Mouse (Mus musculus) hindbrain, embryonic 15.5 days (tissue): ENCODE data around the gene Tpbgl. TPM values are rescaled to one million over a fixed set of nuclear protein-coding genes. Genes with fewer than 3 reads are reported as not detected.

Experiments used
- ATAC-seq: fragments of 200-750 bp; cut with Nextera tagmentation; 2 replicates; pipeline ENCODE4 v1.8.0; 2017; ENCODE audit warnings: low read depth, moderate number of reproducible peaks, moderate TSS enrichment; ENCODE audit not compliant: low FRiP score
- H3K27ac ChIP-seq: fragments of 300-500 bp; sonication (generic); replicated peaks from 2 replicates; pipeline ENCODE4 v1.5.1; 2015; ENCODE audit warnings: mild to moderate bottlenecking, inconsistent platforms
- H3K27me3 ChIP-seq: fragments of 300-500 bp; sonication (generic); 2 replicates; pipeline ENCODE4 v1.6.1; 2015; ENCODE audit warnings: control low read depth, inconsistent platforms
- H3K36me3 ChIP-seq: fragments of 300-500 bp; sonication (generic); 2 replicates; pipeline ENCODE4 v1.6.1; 2015; ENCODE audit warnings: control low read depth, inconsistent platforms
- H3K4me1 ChIP-seq: fragments of 300-500 bp; sonication (generic); replicated peaks from 2 replicates; pipeline ENCODE4 v1.6.1; 2015; ENCODE audit warnings: control low read depth, inconsistent platforms
- H3K4me2 ChIP-seq: fragments of 300-500 bp; sonication (generic); 2 replicates; pipeline ENCODE4 v1.6.1; 2015; ENCODE audit warnings: moderate library complexity, mild to moderate bottlenecking, inconsistent platforms
- H3K4me3 ChIP-seq: fragments of 300-500 bp; sonication (generic); 2 replicates; pipeline ENCODE4 v1.5.1; 2015; ENCODE audit warnings: mild to moderate bottlenecking, inconsistent platforms
- H3K9ac ChIP-seq: fragments of 300-500 bp; sonication (generic); 2 replicates; pipeline ENCODE4 v1.6.1; 2015; ENCODE audit warnings: inconsistent platforms
- H3K9me3 ChIP-seq: fragments of 300-500 bp; sonication (generic); 2 replicates; pipeline ENCODE4 v1.6.1; 2016; ENCODE audit warnings: control low read depth, inconsistent platforms
- WGBS: fragments of 180-500 bp; shearing (Covaris S2); methylation state at CpG from one replicate; pipeline ENCODE4 v1.1.7; 2015; 5-methylcytosine and 5-hydroxymethylcytosine counted together
- polyA plus RNA-seq: library from polyadenylated mRNA; unstranded; fragments of >200 nt; fragmentation: Nextera tagmentation; extraction: Ambion mirVana; gene quantifications from 2 replicates; pipeline ENCODE4 v1.2.1, GENCODE M21; 2015

Gene Tpbgl
- polyA plus RNA-seq, 1 experiment from 2014 or later = 2.4 TPM

DNA sequence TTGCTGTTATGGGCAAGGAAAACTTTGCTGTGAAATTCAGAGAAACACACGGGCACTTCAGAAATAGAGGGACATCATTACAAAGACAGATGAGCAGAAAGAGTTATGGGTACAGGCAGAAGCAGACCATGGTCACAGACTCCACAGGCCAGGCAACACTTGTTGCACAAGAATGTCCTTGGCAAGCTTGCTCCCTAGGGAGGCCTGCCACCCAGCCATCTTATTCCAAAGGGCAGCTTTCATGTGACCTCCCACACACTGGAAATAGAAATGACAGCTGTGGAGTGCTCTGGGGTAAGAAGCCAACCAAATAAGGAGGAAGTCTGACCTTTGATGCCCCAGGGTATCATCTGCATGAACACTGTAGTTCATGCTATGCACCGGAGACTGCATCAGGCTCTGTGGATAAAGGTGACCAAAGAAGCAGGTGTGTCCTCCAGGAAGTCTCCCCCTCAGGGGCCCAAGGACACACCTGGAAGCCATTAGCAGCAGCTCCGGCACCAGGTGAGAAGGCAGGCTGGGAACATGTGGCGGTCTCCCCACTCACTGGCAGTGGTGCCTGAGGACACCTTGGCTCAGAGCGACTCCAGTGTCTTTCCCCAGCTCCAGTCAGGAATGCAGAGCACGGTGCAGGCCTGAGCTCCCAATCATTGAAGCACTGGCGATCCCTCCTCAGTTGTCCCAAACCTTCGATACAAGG, 7.2 kb upstream of the Tpbgl start:
- Histone ChIP-seq H3K36me3 (no peaks in the 10 kb centered on the region), H3K4me3 (no peak overlapping the region), H3K4me1 (no peaks in the 10 kb centered on the region), H3K27me3 (no peaks in the 10 kb centered on the region), H3K27ac (no peak overlapping the region), H3K9me3 (no peaks in the 10 kb centered on the region), H3K9ac (no peak overlapping the region), H3K4me2 (no peak overlapping the region)
- ATAC-seq = no peak
- 79% methylated on average over 8 of the region's 8 CpGs for WGBS

DNA sequence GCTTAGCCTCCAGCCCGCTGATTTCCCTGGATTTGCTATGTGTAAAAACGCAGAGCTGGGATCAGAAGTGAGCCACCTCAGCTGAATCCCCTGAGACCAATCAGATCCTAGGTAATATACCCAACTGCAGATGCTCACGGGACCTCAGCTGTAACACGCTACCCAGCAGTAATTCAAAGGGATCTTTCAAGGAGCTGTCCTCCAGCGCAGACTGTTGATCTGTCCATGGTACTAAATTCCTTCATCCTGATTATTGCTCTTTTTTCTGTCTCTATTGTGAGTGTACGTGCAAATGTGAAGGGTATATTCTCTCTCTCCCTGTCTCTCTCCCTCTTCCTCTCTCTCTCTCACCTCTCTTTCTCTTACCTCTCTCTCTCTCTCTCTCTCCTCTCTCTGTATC, 5.4 kb upstream of the Tpbgl start:
- peaks cover 3% of the 10 kb centered on the region for H3K4me1 ChIP-seq
- no peaks in the 10 kb centered on the region for H3K36me3 ChIP-seq
- no peaks in the 10 kb centered on the region for H3K9me3 ChIP-seq
- no peak overlapping the region for H3K4me3 ChIP-seq
- H3K4me2 ChIP-seq = no peak overlapping the region
- 24% methylated on average over 6 of the region's 6 CpGs for WGBS
- peaks cover 13% of the 10 kb centered on the region for H3K27me3 ChIP-seq
- ATAC-seq = no peak
- no peak overlapping the region for H3K9ac ChIP-seq
- H3K27ac ChIP-seq = no peak overlapping the region

DNA sequence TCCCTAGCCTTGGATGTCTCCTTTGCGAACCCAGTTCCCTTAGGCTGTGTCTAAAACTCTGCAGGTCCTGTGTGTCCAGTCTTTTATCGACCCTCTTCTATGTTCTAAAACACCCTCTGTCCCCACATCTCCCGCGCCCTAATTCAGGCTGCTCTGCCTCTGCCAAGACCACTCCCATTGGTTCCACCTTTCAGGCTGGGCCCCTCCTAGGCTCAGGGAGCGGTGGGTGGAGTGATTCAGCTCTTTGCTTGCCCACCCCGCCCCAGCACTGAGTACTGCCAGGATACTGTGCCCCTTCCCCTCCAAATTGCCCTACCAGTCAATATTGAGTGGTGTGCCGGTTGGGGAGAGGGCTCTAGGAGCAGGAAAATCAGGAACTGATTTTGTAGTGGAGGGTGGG, 463 bp upstream of the Tpbgl start:
- peak overlapping the region; percentile 46 for H3K4me3 ChIP-seq
- ATAC-seq = no peak
- H3K27me3 ChIP-seq = peaks cover 34% of the 10 kb centered on the region
- peak overlapping the region; percentile 75 for H3K4me2 ChIP-seq
- 11% methylated on average over 7 of the region's 7 CpGs for WGBS
- H3K4me1 ChIP-seq = peaks cover 23% of the 10 kb centered on the region
- H3K36me3 ChIP-seq = no peaks in the 10 kb centered on the region
- no peaks in the 10 kb centered on the region for H3K9me3 ChIP-seq
- no peak overlapping the region for H3K27ac ChIP-seq
- H3K9ac ChIP-seq = no peak overlapping the region

DNA sequence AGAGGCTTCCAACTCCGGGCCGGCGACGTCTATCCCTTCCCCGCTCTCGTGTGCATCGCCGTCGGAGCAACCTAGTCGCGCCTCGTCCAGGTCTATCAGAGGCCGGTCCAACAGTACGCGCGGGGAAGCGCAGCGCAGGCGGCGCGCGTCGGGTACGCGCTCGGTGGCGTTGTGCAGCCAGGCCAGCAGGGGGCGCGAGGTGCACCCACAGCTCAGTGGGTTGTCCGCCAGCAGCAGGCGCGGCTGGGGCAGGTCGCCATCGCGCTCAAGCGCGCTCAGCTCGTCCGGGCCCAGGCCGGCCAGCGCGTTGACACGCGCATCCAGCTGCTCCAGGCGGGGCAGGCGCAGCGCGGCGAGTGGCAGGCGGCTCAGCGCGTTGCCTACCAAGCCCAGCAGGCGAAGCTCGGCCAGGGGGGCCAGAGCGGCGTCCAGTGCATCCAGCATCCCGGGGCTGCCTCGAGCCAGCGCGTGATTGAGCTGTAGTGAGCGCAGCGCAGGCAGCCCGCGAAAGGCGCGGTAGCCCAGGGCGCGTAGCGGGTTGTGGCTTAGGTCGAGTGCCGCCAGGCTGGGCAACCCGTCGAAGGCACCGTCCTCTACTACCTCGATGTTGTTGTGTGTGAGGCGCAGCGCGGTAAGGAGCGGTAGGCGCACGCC, 1.1 kb downstream of the Tpbgl start:
- Histone ChIP-seq H3K4me3 (peak overlapping the region; percentile 46), H3K9me3 (no peaks in the 10 kb centered on the region), H3K4me2 (peak overlapping the region; percentile 75), H3K9ac (peak overlapping the region; percentile 49), H3K27me3 (peaks cover 34% of the 10 kb centered on the region), H3K36me3 (no peaks in the 10 kb centered on the region), H3K4me1 (peaks cover 23% of the 10 kb centered on the region), H3K27ac (peak overlapping the region; percentile 20; the same call in 1 of the 2 replicates)
- WGBS = under 1% methylated on average over 81 of the region's 81 CpGs
- peak; percentile 90 for ATAC-seq

DNA sequence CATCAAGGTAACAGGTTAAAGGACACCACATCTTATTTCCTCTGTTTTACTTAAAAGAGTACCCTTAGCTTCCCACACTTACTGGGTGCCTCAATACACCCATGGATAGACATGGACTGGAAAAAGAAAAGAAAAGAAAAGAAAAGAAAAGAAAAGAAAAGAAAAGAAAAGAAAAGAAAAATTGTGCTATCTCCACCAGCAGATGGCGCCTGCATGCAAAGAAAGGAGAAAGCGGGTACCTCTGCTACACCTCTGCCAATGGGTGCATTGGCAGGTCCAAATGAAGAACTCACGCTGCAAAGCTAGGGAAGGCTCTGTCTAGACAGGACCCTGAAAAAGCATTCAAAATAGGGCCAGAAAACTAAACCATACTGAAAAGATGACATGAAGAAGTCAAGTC, 8.0 kb downstream of the Tpbgl start:
- Histone ChIP-seq H3K4me3 (no peak overlapping the region), H3K27me3 (no peaks in the 10 kb centered on the region), H3K4me2 (no peak overlapping the region), H3K36me3 (no peaks in the 10 kb centered on the region), H3K9me3 (no peaks in the 10 kb centered on the region), H3K27ac (no peak overlapping the region), H3K4me1 (no peaks in the 10 kb centered on the region), H3K9ac (no peak overlapping the region)
- WGBS = 9% methylated on average over 3 of the region's 3 CpGs
- ATAC-seq = no peak

DNA sequence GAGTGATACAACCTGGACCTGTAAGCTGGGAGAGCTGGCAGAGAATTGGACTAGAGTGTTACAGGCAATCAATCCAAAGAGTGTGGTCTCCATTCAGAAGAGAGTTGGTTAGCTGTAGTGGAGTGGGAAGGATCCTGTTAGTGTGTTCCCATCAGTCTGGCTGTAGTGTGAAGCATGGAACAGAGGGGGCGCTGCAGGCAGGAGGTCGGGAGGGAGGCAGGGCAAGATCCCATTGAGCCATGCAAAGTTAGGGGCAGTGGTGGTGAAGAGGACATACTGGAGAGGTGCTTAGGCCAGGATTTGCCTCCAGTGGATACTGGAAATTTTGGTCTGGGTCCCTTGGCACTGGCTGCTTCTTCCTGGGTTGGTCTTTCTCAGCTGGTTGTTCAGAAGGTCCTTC, 8.6 kb downstream of the Tpbgl start:
- Histone ChIP-seq H3K9ac (no peak overlapping the region), H3K36me3 (no peaks in the 10 kb centered on the region), H3K27ac (no peak overlapping the region), H3K9me3 (no peaks in the 10 kb centered on the region), H3K27me3 (no peaks in the 10 kb centered on the region), H3K4me2 (no peak overlapping the region), H3K4me3 (no peak overlapping the region), H3K4me1 (no peaks in the 10 kb centered on the region)
- WGBS = 82% methylated on average over 2 of the region's 2 CpGs
- no peak for ATAC-seq

DNA sequence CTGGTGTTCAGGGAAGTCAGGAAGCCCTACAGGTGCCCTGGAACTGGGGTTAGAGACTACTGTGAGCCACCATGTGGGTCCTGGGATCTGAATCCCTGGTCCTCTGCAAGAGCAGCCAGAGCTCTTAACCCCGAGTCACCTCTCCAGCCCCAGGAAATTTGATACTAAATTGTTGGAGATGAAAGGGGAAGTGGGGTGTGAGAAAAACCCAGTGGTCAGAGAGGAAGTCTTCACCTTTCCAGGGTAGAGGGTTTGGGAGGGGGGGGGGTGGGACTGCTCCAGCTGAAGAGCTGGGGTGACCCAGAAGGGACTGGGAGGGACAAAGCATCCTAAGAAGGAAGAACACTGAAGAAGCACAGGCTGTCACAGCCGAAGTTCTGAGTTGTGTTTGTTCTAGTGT, 19.3 kb downstream of the Tpbgl start:
- 80% methylated on average over 2 of the region's 2 CpGs for WGBS

DNA sequence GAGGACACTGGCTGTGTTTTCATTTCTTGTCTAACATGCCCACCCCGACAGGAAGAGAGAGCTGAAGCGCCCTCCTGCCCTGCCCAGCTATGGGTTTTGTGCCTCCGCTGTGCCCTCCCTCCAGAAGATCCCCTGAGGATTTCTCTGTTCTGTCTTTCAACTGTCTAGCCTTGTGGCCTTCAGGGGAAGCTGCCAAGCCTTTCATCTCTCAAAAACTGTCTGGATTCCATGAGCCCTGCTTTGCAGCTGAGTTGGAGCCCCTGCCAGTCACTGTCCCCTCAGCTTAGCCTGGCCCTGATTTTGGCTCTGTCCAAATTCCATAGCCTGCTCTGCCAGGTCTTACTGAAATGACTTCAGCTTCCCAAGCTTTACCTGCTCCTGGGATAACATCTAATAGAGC, 20.1 kb downstream of the Tpbgl start:
- no peak for ATAC-seq
- Histone ChIP-seq H3K4me1 (no peaks in the 10 kb centered on the region), H3K36me3 (peaks cover 29% of the 10 kb centered on the region), H3K4me2 (no peak overlapping the region), H3K9me3 (no peaks in the 10 kb centered on the region), H3K27ac (no peak overlapping the region), H3K4me3 (no peak overlapping the region), H3K9ac (no peak overlapping the region), H3K27me3 (no peaks in the 10 kb centered on the region)
- WGBS = 60% methylated on average over 3 of the region's 3 CpGs

More for the DNA sequence above, 19.3 kb downstream of the Tpbgl start:
- Histone ChIP-seq H3K9me3 (no peaks in the 10 kb centered on the region), H3K4me3 (no peak overlapping the region), H3K27me3 (no peaks in the 10 kb centered on the region), H3K4me1 (no peaks in the 10 kb centered on the region), H3K9ac (no peak overlapping the region), H3K4me2 (no peak overlapping the region), H3K27ac (no peak overlapping the region), H3K36me3 (peaks cover 20% of the 10 kb centered on the region; the same call in 1 of the 2 replicates)
- ATAC-seq = no peak

DNA sequence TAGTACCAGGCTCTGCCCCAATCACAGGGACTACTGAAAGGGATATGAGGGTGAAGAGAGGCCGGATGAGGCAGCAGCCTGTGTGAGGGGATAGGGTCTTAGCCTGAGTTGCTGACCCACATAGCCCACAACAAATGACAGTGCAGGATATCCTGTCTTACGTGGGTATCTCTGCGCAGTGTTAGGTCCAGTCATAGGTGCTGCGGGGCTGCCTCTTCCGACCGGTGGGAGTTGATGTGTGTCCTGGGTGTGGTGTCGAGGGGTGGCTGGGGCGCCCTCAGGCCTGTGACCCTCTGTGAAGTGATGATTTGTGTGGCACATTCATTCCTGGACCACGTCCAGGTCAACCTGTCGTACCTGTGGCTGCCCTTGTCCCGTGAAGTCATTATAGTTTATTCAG, 20.6 kb downstream of the Tpbgl start:
- Histone ChIP-seq H3K36me3 (peaks cover 32% of the 10 kb centered on the region), H3K9me3 (no peaks in the 10 kb centered on the region), H3K4me1 (no peaks in the 10 kb centered on the region), H3K27ac (no peak overlapping the region), H3K4me2 (no peak overlapping the region), H3K4me3 (no peak overlapping the region), H3K9ac (no peak overlapping the region), H3K27me3 (no peaks in the 10 kb centered on the region)
- WGBS = 86% methylated on average over 11 of the region's 11 CpGs
- no peak for ATAC-seq

DNA sequence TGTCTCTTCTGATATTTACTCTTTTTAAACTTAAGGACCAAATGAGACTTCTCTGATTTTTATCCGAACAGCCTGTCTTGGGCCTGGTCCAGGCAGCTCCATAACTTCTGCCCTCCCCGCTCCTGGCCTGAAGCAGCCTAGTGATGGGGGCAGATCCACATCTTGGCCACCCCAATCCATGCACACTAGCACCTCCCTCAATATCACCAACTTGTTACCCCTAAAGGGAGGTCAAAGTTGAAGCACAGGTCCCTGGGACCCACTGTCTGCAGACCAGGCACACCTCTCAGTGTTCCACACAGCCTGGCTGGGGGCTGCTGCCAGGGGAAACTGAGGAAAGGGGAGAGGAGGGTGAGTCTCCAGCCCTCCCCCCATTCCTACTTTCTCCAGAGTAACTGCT, 21.8 kb downstream of the Tpbgl start:
- Histone ChIP-seq H3K27ac (no peak overlapping the region), H3K9me3 (no peaks in the 10 kb centered on the region), H3K4me2 (no peak overlapping the region), H3K4me3 (no peak overlapping the region), H3K4me1 (no peaks in the 10 kb centered on the region), H3K36me3 (peaks cover 40% of the 10 kb centered on the region), H3K27me3 (no peaks in the 10 kb centered on the region), H3K9ac (no peak overlapping the region)
- 100% methylated on average over 2 of the region's 2 CpGs for WGBS
- ATAC-seq = no peak

DNA sequence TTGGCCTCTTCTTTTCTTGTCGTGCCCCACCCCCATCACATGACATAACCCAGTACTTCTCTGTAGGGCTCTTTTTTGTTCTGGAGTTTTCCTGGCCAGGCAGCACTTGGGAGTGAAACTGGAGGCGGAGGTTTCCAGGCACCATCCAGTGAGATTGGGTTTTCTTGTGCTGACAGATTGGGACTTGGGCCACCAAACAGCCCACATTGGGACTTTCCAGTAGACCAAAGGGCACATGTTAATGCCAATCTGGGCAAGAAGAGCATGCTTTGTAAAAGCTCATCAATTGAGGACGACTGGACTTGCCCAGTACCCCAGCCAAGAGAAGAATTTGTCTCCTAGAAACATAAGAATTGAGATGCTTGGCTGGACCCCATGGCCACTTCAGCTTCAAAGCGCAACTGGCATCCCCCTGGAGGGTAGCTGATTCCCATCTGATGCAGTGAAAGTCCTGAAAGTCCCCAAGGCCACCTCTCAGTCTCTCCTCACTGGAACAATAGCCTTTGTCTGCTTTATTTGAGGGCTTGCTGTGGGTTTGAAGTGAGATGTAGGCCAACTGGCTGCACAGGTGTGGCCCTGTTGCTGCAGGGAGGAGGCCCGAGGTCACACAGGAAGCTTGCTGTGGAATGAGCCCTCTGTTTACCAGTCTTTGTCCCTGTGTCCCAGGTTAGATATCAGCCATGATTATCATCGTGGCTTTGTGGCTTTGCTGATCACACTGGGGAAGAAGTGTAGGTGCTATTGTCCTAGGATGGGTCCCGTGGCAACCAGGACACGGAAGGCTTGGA, 22.8 kb downstream of the Tpbgl start:
- H3K4me2 ChIP-seq = no peak overlapping the region
- no peak overlapping the region for H3K9ac ChIP-seq
- WGBS = 88% methylated on average over 8 of the region's 8 CpGs
- H3K4me3 ChIP-seq = no peak overlapping the region
- no peak overlapping the region for H3K27ac ChIP-seq
- no peaks in the 10 kb centered on the region for H3K27me3 ChIP-seq
- peaks cover 40% of the 10 kb centered on the region for H3K36me3 ChIP-seq
- no peak for ATAC-seq
- no peaks in the 10 kb centered on the region for H3K4me1 ChIP-seq
- H3K9me3 ChIP-seq = no peaks in the 10 kb centered on the region

DNA sequence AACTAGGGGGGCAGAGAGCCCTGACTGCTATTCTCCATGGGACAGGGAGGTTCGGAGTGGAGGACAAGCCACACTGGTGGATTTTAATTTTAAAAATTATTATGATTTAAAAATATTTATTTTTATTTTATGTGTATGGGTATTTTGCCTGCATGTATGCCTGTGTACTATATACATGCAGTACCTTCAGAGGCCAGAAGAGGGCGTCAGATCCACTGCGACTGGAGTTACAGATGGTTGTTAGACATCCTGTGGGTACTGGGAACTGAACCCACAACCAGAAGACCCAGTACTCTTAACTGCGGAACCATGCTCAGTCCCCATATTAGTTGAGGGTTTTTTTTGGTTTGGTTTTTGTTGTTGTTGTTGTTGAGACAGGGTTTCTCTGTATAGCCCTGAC, 28.2 kb downstream of the Tpbgl start:
- no peaks in the 10 kb centered on the region for H3K27me3 ChIP-seq

More for the DNA sequence above, 28.2 kb downstream of the Tpbgl start:
- H3K4me3 ChIP-seq = no peak overlapping the region
- H3K27ac ChIP-seq = no peak overlapping the region
- ATAC-seq = no peak
- 77% methylated on average over 4 of the region's 4 CpGs for WGBS
- no peaks in the 10 kb centered on the region for H3K9me3 ChIP-seq
- peaks cover 64% of the 10 kb centered on the region for H3K36me3 ChIP-seq
- no peak overlapping the region for H3K9ac ChIP-seq
- no peaks in the 10 kb centered on the region for H3K4me1 ChIP-seq
- no peak overlapping the region for H3K4me2 ChIP-seq
